Mouse (Mus musculus): ENCODE data around the gene Epsti1.

- TF ChIP-seq CTCF (IDR thresholded peaks at IDR 0.05; ENCODE audit: extremely low read depth, insufficient read depth, insufficient read length, insufficient replicate concordance) (no peak), POLR2A (IDR thresholded peaks at IDR 0.05; ENCODE audit: low read depth, low read length) (no peak)
These were observed 1.5 kb upstream of the Epsti1 start for GRCm38 (mm10) chr14:77902541-77902940.
